Mouse (Mus musculus) lung, adult 2 months (tissue): ENCODE data around the gene Tep1. TPM values are rescaled to one million over a fixed set of nuclear protein-coding genes. Genes with fewer than 3 reads are reported as not detected.

Experiments used
- DNase-seq: peaks from one replicate; pipeline ENCODE4 v3.0.0; 2022
- H3K4me1 ChIP-seq: fragments of 200-500 bp; 2 replicates; pipeline ENCODE4 v1.6.1; 2011; ENCODE audit warnings: low read length; ENCODE audit not compliant: control insufficient read depth, insufficient read depth
- H3K4me3 ChIP-seq: fragments of 200-500 bp; replicated peaks from 2 replicates; pipeline ENCODE3; 2011; ENCODE audit warnings: low read depth, mild to moderate bottlenecking, control low read depth, low read length; ENCODE audit errors: extremely low read depth
- CTCF ChIP-seq: fragments of 200-500 bp; IDR thresholded peaks from 2 replicates; pipeline ENCODE4 v1.5.1; 2011; ENCODE audit warnings: mild to moderate bottlenecking, low read length, control low read depth; ENCODE audit not compliant: insufficient read depth
- POLR2A ChIP-seq: fragments of 200-500 bp; IDR thresholded peaks from 2 replicates; pipeline ENCODE4 v1.6.1; 2011; ENCODE audit warnings: low read depth, mild to moderate bottlenecking, control low read depth, low read length, borderline replicate concordance; ENCODE audit errors: extremely low read depth
- WGBS: fragments of 180-500 bp; shearing (Covaris S2); methylation state at CpG from one replicate; pipeline ENCODE4 v1.1.7; 2018; 5-methylcytosine and 5-hydroxymethylcytosine counted together
- polyA plus RNA-seq: library from polyadenylated mRNA; depleted of rRNA; stranded (reverse); fragments of >200 nt; gene quantifications from 2 replicates; pipeline ENCODE4 v1.2.3, GENCODE M21; 2012

The Tep1 gene
- polyA plus RNA-seq, 1 experiment = 28.6 TPM

- peak; percentile 48 for DNase-seq
- TF ChIP-seq POLR2A (no peak), CTCF (no peak)
- H3K4me3 ChIP-seq = peak overlapping the region; percentile 53
- H3K4me1 ChIP-seq = peaks cover 7% of the 10 kb centered on the region; the same call in 1 of the 2 replicates
- 18% methylated on average over 19 of the region's 19 CpGs for WGBS
These were observed 25.8 kb upstream of the Tep1 start for GRCm38 (mm10) chr14:50895985-50896746.

GRCm38 (mm10) chr14:50895407-50895806, 25.0 kb upstream of the Tep1 start:
- TF ChIP-seq CTCF (no peak), POLR2A (no peak)
- no peak for DNase-seq
- no peak overlapping the region for H3K4me3 ChIP-seq
- H3K4me1 ChIP-seq = peaks cover 7% of the 10 kb centered on the region; the same call in 1 of the 2 replicates

- TF ChIP-seq POLR2A (no peak), CTCF (no peak)
- 46% methylated on average over 22 of the region's 22 CpGs for WGBS
- H3K4me3 ChIP-seq = no peak overlapping the region
- DNase-seq = peak; percentile 36
- peaks cover 7% of the 10 kb centered on the region; the same call in 1 of the 2 replicates for H3K4me1 ChIP-seq
These were observed 22.4 kb upstream of the Tep1 start for GRCm38 (mm10) chr14:50892541-50893459.

- peaks cover 7% of the 10 kb centered on the region; the same call in 1 of the 2 replicates for H3K4me1 ChIP-seq
- TF ChIP-seq POLR2A (no peak), CTCF (no peak)
- H3K4me3 ChIP-seq = no peak overlapping the region
- no peak for DNase-seq
- 67% methylated on average over 7 of the region's 7 CpGs for WGBS
These were observed 21.7 kb upstream of the Tep1 start for GRCm38 (mm10) chr14:50892091-50892490.

- DNase-seq = no peak
- 96% methylated on average over 8 of the region's 8 CpGs for WGBS
- Histone ChIP-seq H3K4me3 (no peak overlapping the region), H3K4me1 (peaks cover 7% of the 10 kb centered on the region; the same call in 1 of the 2 replicates)
- TF ChIP-seq CTCF = no peak
- TF ChIP-seq POLR2A = no peak
These were observed 21.3 kb upstream of the Tep1 start for GRCm38 (mm10) chr14:50891621-50892020.

- DNase-seq = no peak
- WGBS = 79% methylated on average over 6 of the region's 6 CpGs
- TF ChIP-seq CTCF (no peak), POLR2A (no peak)
- no peaks in the 10 kb centered on the region for H3K4me1 ChIP-seq
- no peak overlapping the region for H3K4me3 ChIP-seq
These were observed 6.0 kb upstream of the Tep1 start for GRCm38 (mm10) chr14:50876236-50876950.

- 72% methylated on average over 6 of the region's 6 CpGs for WGBS
- TF ChIP-seq CTCF (no peak), POLR2A (no peak)
- no peaks in the 10 kb centered on the region for H3K4me1 ChIP-seq
- no peak for DNase-seq
- H3K4me3 ChIP-seq = no peak overlapping the region
These were observed 5.4 kb upstream of the Tep1 start for GRCm38 (mm10) chr14:50875591-50876230.

- DNase-seq = no peak
- WGBS = 92% methylated on average over 3 of the region's 3 CpGs
- TF ChIP-seq POLR2A (no peak), CTCF (no peak)
- no peaks in the 10 kb centered on the region for H3K4me1 ChIP-seq
- H3K4me3 ChIP-seq = no peak overlapping the region
These were observed 4.8 kb upstream of the Tep1 start for GRCm38 (mm10) chr14:50875175-50875574.

- no peak for DNase-seq
- Histone ChIP-seq H3K4me1 (no peaks in the 10 kb centered on the region), H3K4me3 (no peak overlapping the region)
- TF ChIP-seq POLR2A = no peak
- TF ChIP-seq CTCF = no peak
- WGBS = 74% methylated on average over 2 of the region's 2 CpGs
These were observed 924 bp upstream of the Tep1 start for GRCm38 (mm10) chr14:50871284-50871683.
